Mouse (Mus musculus) thymus, adult 2 months (tissue): ENCODE measurements around the gene Ltbp1.

Experiments
- CTCF ChIP-seq: fragments of 200-500 bp; IDR thresholded peaks from 2 replicates; pipeline ENCODE4 v1.5.1; 2012; ENCODE audit warnings: mild to moderate bottlenecking, control low read depth, low read length, moderate library complexity, borderline replicate concordance; ENCODE audit not compliant: control insufficient read depth, poor library complexity, insufficient read depth; ENCODE audit errors: extremely low read depth
- POLR2A ChIP-seq: fragments of 200-500 bp; IDR thresholded peaks from 2 replicates; pipeline ENCODE4 v1.6.1; 2012; ENCODE audit warnings: mild to moderate bottlenecking, low read length, control low read depth, moderate library complexity; ENCODE audit not compliant: control insufficient read depth, poor library complexity, insufficient read depth; ENCODE audit errors: extremely low read depth

DNA sequence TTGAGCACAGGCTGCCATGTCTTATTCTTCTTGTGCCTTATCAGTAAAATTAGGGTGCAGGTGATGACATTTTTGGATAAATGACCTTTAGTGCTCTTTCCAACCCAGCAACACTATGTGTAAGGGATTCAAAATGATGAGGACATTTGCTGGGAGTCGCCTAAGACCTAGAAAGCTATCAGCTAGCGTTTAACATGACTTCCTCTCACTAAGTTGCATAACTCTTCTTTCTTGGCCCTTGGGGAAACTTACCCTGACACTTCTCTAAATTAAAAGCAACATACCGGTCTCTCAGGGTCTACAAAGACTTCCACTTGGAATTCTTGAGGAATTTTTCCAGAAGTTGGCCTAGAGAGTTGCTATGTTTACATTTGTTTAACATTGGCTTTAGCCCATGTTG, 348.0 kb downstream of the Ltbp1 start:
- no peak for TF ChIP-seq CTCF
- TF ChIP-seq POLR2A, result no peak
